Mouse (Mus musculus): Measurements from ENCODE around the gene Nosip.
"Not testable (repeated sequence)": the region's sequence is repeated elsewhere in the genome, so short reads cannot be mapped to it uniquely, and the experiment has no call there.

Gene Nosip

GRCm38 (mm10) chr7:45090251-45090977 is 28.2 kb downstream of the Nosip start:
- no peak for DNase-seq (ENCODE audit: low spot score in 2 of 2)

GRCm38 (mm10) chr7:45091001-45091990 is 29.1 kb downstream of the Nosip start:
- DNase-seq (ENCODE audit: low spot score in 2 of 2) = no peak

GRCm38 (mm10) chr7:45092048-45092447 is 29.8 kb downstream of the Nosip start, which contains the start of gene Rcn3:
Gene Rcn3, minus strand, starts transcription at chr7:45092221.
- DNase-seq (ENCODE audit: low spot score in 2 of 2) = no peak

- DNase-seq (ENCODE audit: low spot score in 2 of 2) = no peak
Measured at GRCm38 (mm10) chr7:45092828-45093515, 30.7 kb downstream of the Nosip start.

GRCm38 (mm10) chr7:45093516-45093905 is 31.3 kb downstream of the Nosip start:
- DNase-seq (ENCODE audit: low spot score in 2 of 2) = no peak

GRCm38 (mm10) chr7:45094121-45094520 is 31.9 kb downstream of the Nosip start:
- DNase-seq (ENCODE audit: low spot score in 2 of 2) = no peak

GRCm38 (mm10) chr7:45095367-45095766 is 33.1 kb downstream of the Nosip start:
- no peak for DNase-seq (ENCODE audit: low spot score in 2 of 2)

GRCm38 (mm10) chr7:45095965-45096364 is 33.7 kb downstream of the Nosip start:
- not testable (repeated sequence) for DNase-seq (ENCODE audit: low spot score in 2 of 2)

- no peak for DNase-seq (ENCODE audit: low spot score in 2 of 2)
Measured at GRCm38 (mm10) chr7:45097479-45097878, 35.2 kb downstream of the Nosip start.

GRCm38 (mm10) chr7:45098541-45099240 is 36.5 kb downstream of the Nosip start:
- DNase-seq (ENCODE audit: low spot score in 2 of 2) = no peak

- DNase-seq (ENCODE audit: low spot score in 2 of 2) = no peak
Measured at GRCm38 (mm10) chr7:45100046-45100445, 37.8 kb downstream of the Nosip start.

GRCm38 (mm10) chr7:45102441-45102840 is 40.2 kb downstream of the Nosip start:
- no peak for DNase-seq (ENCODE audit: low spot score in 2 of 2)

- DNase-seq (ENCODE audit: low spot score in 2 of 2) = no peak
Measured at GRCm38 (mm10) chr7:45102940-45103585, 40.8 kb downstream of the Nosip start.

- no peak for DNase-seq (ENCODE audit: low spot score in 2 of 2)
Measured at GRCm38 (mm10) chr7:45103652-45104180, 41.5 kb downstream of the Nosip start, which contains the start of gene Fcgrt. Gene Fcgrt, minus strand, starts transcription at chr7:45103851.

- DNase-seq (ENCODE audit: low spot score in 2 of 2) = no peak
Measured at GRCm38 (mm10) chr7:45104941-45105340, 42.7 kb downstream of the Nosip start.

GRCm38 (mm10) chr7:45105491-45105890 is 43.3 kb downstream of the Nosip start:
- no peak for DNase-seq (ENCODE audit: low spot score in 2 of 2)

GRCm38 (mm10) chr7:45106441-45106840 is 44.2 kb downstream of the Nosip start:
- DNase-seq (ENCODE audit: low spot score in 2 of 2) = no peak

- no peak for DNase-seq (ENCODE audit: low spot score in 2 of 2)
Measured at GRCm38 (mm10) chr7:45107052-45107645, 44.9 kb downstream of the Nosip start.

GRCm38 (mm10) chr7:45110089-45110488 is 47.9 kb downstream of the Nosip start:
- DNase-seq (ENCODE audit: low spot score in 2 of 2) = not testable (repeated sequence)

GRCm38 (mm10) chr7:45111940-45112339 is 49.7 kb downstream of the Nosip start:
- DNase-seq (ENCODE audit: low spot score in 2 of 2) = no peak
